Mouse (Mus musculus): ENCODE results near the gene Kdm5a.

DNA sequence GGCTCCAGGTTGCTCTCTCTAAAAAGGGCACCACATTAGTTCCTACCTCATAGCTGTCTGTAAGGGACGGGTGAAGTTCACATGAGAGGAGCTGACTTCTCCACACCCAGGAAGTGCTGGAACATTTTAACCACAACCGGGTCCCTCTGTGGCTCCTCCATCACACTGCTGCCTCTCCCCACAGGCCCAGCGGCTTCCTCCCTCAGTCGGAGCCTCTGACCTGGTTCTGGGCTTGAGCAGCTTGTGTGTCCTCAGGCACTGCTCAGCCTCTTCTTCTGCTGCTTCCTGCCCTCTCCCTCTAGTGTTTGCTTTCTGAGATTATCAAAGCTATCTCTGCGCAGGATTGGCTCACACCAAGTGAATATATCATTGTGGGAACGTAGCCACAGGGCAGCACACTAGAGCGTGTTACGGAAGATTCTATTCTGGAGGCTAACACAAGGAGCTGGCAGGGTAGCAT, 122.2 kb downstream of the Kdm5a start:
- TF ChIP-seq CTCF (IDR thresholded peaks at IDR 0.05), result peak; percentile 12; the same call in 1 of the 2 replicates
- TF ChIP-seq EP300 (IDR thresholded peaks at IDR 0.05), result no peak

Data from lung, postnatal 0 days (tissue).